Mouse (Mus musculus): Measurements from ENCODE around the gene Srek1. TPM values are rescaled to one million over a fixed set of nuclear protein-coding genes. Genes with fewer than 3 reads are reported as not detected.
A peak's percentile ranks its signal among the peaks of the same experiment; 100 is the strongest.

Srek1 gene
- total RNA-seq, 2 experiments from 2014 or later = 61.6 to 83.3 TPM

- peak; percentile 97 for ATAC-seq (replicated peaks; ENCODE audit: poor library complexity)
These were observed 38.9 kb downstream of the Srek1 start for GRCm38 (mm10) chr13:103735330-103736007.

GRCm38 (mm10) chr13:103726872-103727271, 47.5 kb downstream of the Srek1 start:
- ATAC-seq (replicated peaks; ENCODE audit: poor library complexity) = peak; percentile 26; the same call in 1 of the 2 replicates

- no peak for ATAC-seq (replicated peaks; ENCODE audit: poor library complexity)
These were observed 62.9 kb downstream of the Srek1 start for GRCm38 (mm10) chr13:103711406-103712025.

- peak; percentile 74 for ATAC-seq (replicated peaks; ENCODE audit: poor library complexity)
These were observed 64.0 kb downstream of the Srek1 start for GRCm38 (mm10) chr13:103710359-103710781.

- ATAC-seq (replicated peaks; ENCODE audit: poor library complexity) = no peak
These were observed 68.9 kb downstream of the Srek1 start for GRCm38 (mm10) chr13:103705436-103705978.

GRCm38 (mm10) chr13:103703833-103704232, 70.6 kb downstream of the Srek1 start:
- no peak for ATAC-seq (replicated peaks; ENCODE audit: poor library complexity)

- peak; percentile 98 for ATAC-seq (replicated peaks; ENCODE audit: poor library complexity)
These were observed 71.0 kb downstream of the Srek1 start for GRCm38 (mm10) chr13:103703386-103703785.

GRCm38 (mm10) chr13:103702266-103702665, 72.1 kb downstream of the Srek1 start:
- no peak for ATAC-seq (replicated peaks; ENCODE audit: poor library complexity)

GRCm38 (mm10) chr13:103700752-103701151, 73.7 kb downstream of the Srek1 start:
- no peak for ATAC-seq (replicated peaks; ENCODE audit: poor library complexity)

- ATAC-seq (replicated peaks; ENCODE audit: poor library complexity) = peak; percentile 75
These were observed 76.4 kb downstream of the Srek1 start for GRCm38 (mm10) chr13:103697993-103698392.

GRCm38 (mm10) chr13:103696164-103696563, 78.2 kb downstream of the Srek1 start:
- peak; percentile 79 for ATAC-seq (replicated peaks; ENCODE audit: poor library complexity)

GRCm38 (mm10) chr13:103695456-103695855, 79.0 kb downstream of the Srek1 start:
- ATAC-seq (replicated peaks; ENCODE audit: poor library complexity) = no peak

Other genes with a start within 250 kb of the Srek1 start
- gene Erbin, start 145.9 kb upstream of the Srek1 start, total RNA-seq (2015) = 86.9 and 96.9 TPM in 2 replicates
- gene Erbin, start 145.9 kb upstream of the Srek1 start, total RNA-seq (2017) = 72.9 and 92.5 TPM in 2 replicates

All from megakaryocyte progenitor cell, adult 5-6 weeks (primary cell).